Comparison of ENCODE assay signal across 27 mouse cellular contexts in the genomic region with DNA sequence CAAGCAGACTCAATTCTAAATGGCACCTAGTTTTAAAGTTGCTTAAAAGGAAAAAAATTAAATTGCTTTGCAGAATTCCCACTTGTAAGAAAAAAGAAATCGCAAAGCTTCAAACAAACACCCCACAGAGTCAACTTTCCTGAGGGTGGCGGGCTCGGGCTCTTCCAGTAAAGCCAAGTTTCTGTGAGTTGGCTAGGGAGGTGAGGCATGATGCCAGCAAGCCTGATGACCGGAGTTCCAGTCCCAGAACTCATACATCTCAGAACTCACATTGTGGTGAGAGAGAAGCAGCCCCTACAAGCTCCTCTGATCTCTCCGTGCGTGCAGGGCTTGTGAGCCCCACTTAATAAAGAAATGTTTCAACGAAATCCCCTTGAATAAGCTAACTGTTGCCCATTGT.
DNase-seq lines count a peak whose midpoint lies in the region; ATAC-seq and TF ChIP-seq lines count a peak whose summit lies in the region.
"Had no signal": no experiment of that assay in that cellular context is flagged by ENCODE, and none has a peak within 500 bp of the region (broad histone marks: within the 10 kb centered on the region; RNA-seq: fewer than 3 reads in every experiment).

No protein-coding gene starts in this region.

- no peak overlapping the region for H3K27ac ChIP-seq in intestine, postnatal 0 days (ENCODE audit: low read depth, low read length)
- H3K27ac ChIP-seq: embryonic facial prominence, embryonic 12.5 days; forebrain, embryonic 10.5 days; forebrain, embryonic 15.5 days; hindbrain, embryonic 14.5 days; liver, embryonic 14.5 days had no signal

- no peak overlapping the region for H3K4me2 ChIP-seq in intestine, postnatal 0 days (replicated peaks; ENCODE audit: low read depth)
- H3K4me2 ChIP-seq: embryonic facial prominence, embryonic 12.5 days; forebrain, embryonic 15.5 days; heart, embryonic 11.5 days; hindbrain, embryonic 14.5 days had no signal

- no peaks in the 10 kb centered on the region for H3K36me3 ChIP-seq in intestine, postnatal 0 days (ENCODE audit: control insufficient read depth, insufficient read depth)
- H3K36me3 ChIP-seq: embryonic facial prominence, embryonic 12.5 days; forebrain, embryonic 10.5 days; forebrain, embryonic 15.5 days had no signal

- no peaks in the 10 kb centered on the region for H3K4me1 ChIP-seq in intestine, postnatal 0 days (replicated peaks; ENCODE audit: control insufficient read depth, insufficient read depth, low read length)
- H3K4me1 ChIP-seq: embryonic facial prominence, embryonic 12.5 days; forebrain, embryonic 10.5 days; forebrain, embryonic 15.5 days had no signal

- no peak overlapping the region for H3K9ac ChIP-seq in intestine, postnatal 0 days (ENCODE audit: low read depth, low read length)
- H3K9ac ChIP-seq: embryonic facial prominence, embryonic 12.5 days; forebrain, embryonic 15.5 days; hindbrain, embryonic 14.5 days; liver, embryonic 14.5 days had no signal

- intact Hi-C loops in heart, postnatal 25 days (cut with DNase I) = no loop called here

- no peak overlapping the region for H3K4me3 ChIP-seq in intestine, postnatal 0 days (ENCODE audit: low read depth, low read length)
- H3K4me3 ChIP-seq: embryonic facial prominence, embryonic 12.5 days; forebrain, embryonic 10.5 days; forebrain, embryonic 15.5 days had no signal

- no peak for ATAC-seq in intestine, postnatal 0 days
- ATAC-seq: forebrain, embryonic 15.5 days had no signal

- DNase-seq in adrenal gland, postnatal 10 days = peak; percentile 27
- DNase-seq in adrenal gland, adult 18-20 months (ENCODE audit: low spot score in 2 of 2) = no peak
- peak; percentile 83 for DNase-seq in heart, adult 11 months
- no peak for DNase-seq in heart, postnatal 25 days (ENCODE audit: low spot score)
- DNase-seq in gastrocnemius, postnatal 10 days = peak; percentile 22
- peak; percentile 42 for DNase-seq in lung, postnatal 36 days
- no peak for DNase-seq in thymus, postnatal 25 days
- DNase-seq: cerebellum, adult 8-10 months; cerebellum, postnatal 36 days; heart, adult 18-20 months; heart, postnatal 4 days; kidney, adult 11 months; kidney, postnatal 14 days; layer of hippocampus, adult 9-11 months; liver; midbrain, embryonic 14.5 days; retina, postnatal 1 day; right cerebral cortex, postnatal 14 days; thymus, postnatal 36 days had no signal

- H3K27me3 ChIP-seq in intestine, postnatal 0 days (replicated peaks; ENCODE audit: control insufficient read depth, insufficient read depth, low read length) = no peaks in the 10 kb centered on the region
- H3K27me3 ChIP-seq: CH12.LX; embryonic facial prominence, embryonic 12.5 days; forebrain, embryonic 15.5 days had no signal

- 85% methylated on average over 7 of the region's 7 CpGs for WGBS in intestine, postnatal 0 days

- no peaks in the 10 kb centered on the region for H3K9me3 ChIP-seq in intestine, postnatal 0 days (ENCODE audit: control insufficient read depth)
- H3K9me3 ChIP-seq: embryonic facial prominence, embryonic 12.5 days; forebrain, embryonic 10.5 days; forebrain, embryonic 15.5 days had no signal

- no peak for TF ChIP-seq CTCF in intestine, postnatal 0 days (IDR thresholded peaks at IDR 0.05; ENCODE audit: low read depth)

Comparison
In these comparisons a context has a peak if more than half of its experiments do, and no peak if none do; other contexts are left out.
1. DNase-seq: peak in adrenal gland, postnatal 10 days (single experiment), heart, adult 11 months (single experiment), gastrocnemius, postnatal 10 days (single experiment) and lung, postnatal 36 days (single experiment); none in adrenal gland, adult 18-20 months (0 of 2), heart, postnatal 25 days (single experiment) and thymus, postnatal 25 days (single experiment).